Mouse (Mus musculus): ENCODE results near the gene Fam20b. TPM values are rescaled to one million over a fixed set of nuclear protein-coding genes. Genes with fewer than 3 reads are reported as not detected.
A peak's percentile ranks its signal among the peaks of the same experiment; 100 is the strongest.

Fam20b gene
- total and polyA plus RNA-seq, 2 experiments from 2014 or later, result 29.6 to 53.7 TPM

DNA sequence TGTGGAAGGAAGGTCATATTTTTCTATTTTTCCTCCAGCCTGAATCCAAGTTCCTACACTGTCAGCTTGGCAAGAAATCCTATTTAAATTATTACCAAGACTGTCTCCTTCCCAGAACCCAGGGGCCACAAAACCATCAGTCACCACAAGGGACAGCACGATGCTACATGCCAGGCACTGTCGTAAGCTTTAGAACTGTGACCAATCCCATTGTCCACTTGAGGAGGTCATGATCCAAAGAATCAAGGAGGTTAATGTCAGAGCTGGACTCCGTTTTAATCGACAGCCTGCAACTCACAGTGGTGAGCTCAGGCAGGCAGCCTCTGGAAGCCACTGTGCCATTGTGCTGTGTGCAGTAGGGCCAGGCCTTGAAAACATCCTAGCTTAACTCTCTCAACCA is 39.4 kb upstream of the Fam20b start:
- 23% methylated on average over 4 of the region's 4 CpGs for WGBS
- peaks cover 11% of the 10 kb centered on the region for H3K4me1 ChIP-seq (ENCODE audit: insufficient read depth, low read length)
- no peak overlapping the region for H3K4me2 ChIP-seq (ENCODE audit: low read depth, low read length)
- TF ChIP-seq CTCF (IDR thresholded peaks at IDR 0.05; ENCODE audit: low read depth), result 0 out of 2 replicates have a peak, but pooled peaks have one; percentile 19
- no peak overlapping the region for H3K4me3 ChIP-seq (ENCODE audit: low read length)
- no peak for ATAC-seq
- H3K9ac ChIP-seq (replicated peaks; ENCODE audit: low read length), result no peak overlapping the region
- H3K27ac ChIP-seq, result no peak overlapping the region
- H3K27me3 ChIP-seq (ENCODE audit: insufficient read depth, low read length), result no peaks in the 10 kb centered on the region
- H3K36me3 ChIP-seq (ENCODE audit: insufficient read depth, low read length), result no peaks in the 10 kb centered on the region
- no peak for DNase-seq (ENCODE audit: low spot score)
- H3K9me3 ChIP-seq (ENCODE audit: low read length), result no peaks in the 10 kb centered on the region

DNA sequence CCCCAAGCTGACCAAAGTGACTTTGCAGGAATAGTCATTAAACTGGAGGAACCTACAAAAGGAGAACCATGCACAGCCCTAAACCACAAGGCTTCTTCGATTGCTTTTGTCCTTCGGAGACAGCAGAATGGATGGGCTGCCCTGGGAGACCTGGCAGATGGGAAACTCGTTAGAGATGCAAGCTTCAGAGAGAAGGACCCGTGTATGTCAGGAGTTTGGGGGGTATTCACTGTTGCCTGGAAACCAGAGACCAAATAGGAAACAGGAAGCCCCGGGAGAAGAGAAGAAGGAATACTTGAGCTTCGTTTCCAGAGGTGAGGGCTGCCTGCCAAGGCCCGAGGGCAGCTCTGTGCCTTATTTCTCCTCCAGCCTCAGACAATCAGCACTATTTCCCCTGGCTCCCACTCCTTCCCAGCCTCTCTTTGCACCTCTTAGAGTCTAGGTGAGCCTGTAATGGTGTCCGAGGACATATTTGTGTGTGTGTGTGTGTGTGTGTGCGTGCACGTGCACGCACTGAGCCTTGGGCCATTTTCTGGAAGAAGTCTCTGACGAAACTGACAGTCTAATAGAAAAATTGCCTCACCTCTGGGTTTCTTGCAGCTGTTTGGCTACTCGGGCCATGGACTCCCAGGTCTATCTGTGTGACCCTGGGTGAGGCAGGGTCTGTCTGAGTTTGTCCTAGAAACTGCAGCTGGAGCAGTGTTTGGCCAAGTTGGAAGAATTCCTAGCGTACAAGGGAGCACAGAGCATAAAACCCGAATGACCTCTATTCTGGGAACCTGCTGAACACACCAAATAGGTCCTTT is 35.9 kb upstream of the Fam20b start:
- H3K27ac ChIP-seq, result peak overlapping the region; percentile 45; the same call in 1 of the 2 replicates
- H3K36me3 ChIP-seq (ENCODE audit: insufficient read depth, low read length), result no peaks in the 10 kb centered on the region
- H3K4me1 ChIP-seq (ENCODE audit: insufficient read depth, low read length), result peaks cover 11% of the 10 kb centered on the region
- H3K4me3 ChIP-seq (ENCODE audit: low read length), result no peak overlapping the region
- 0 out of 2 replicates have a peak overlapping the region, but pooled peaks have one; percentile 24 for H3K9ac ChIP-seq (replicated peaks; ENCODE audit: low read length)
- ATAC-seq (peak; percentile 81), DNase-seq (ENCODE audit: low spot score) (peak; percentile 77)
- H3K9me3 ChIP-seq (ENCODE audit: low read length), result no peaks in the 10 kb centered on the region
- no peak for TF ChIP-seq CTCF (IDR thresholded peaks at IDR 0.05; ENCODE audit: low read depth)
- H3K27me3 ChIP-seq (ENCODE audit: insufficient read depth, low read length), result no peaks in the 10 kb centered on the region
- peak overlapping the region; percentile 31; the same call in 1 of the 2 replicates for H3K4me2 ChIP-seq (ENCODE audit: low read depth, low read length)
- 28% methylated on average over 15 of the region's 15 CpGs for WGBS

DNA sequence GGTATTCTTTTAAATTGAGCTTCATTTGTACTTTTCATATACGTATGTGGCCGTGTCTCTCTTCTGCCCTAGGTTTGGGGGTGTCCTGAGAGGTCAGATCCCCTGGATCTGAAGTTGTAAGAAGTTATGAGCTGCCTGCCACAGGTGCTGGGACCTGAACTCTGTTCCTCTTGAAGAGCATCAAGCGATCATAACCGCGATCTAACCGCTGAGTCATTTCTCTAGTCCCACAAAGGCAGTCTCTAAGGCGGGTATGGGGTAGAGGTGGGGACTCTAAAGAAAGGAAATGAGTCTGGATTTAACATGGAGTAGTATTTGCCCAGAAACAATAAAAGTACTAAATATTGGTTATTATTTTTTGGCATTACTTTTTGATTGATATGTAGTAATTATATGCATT is 34.1 kb upstream of the Fam20b start:
- 64% methylated on average over 7 of the region's 7 CpGs for WGBS
- Histone ChIP-seq H3K4me1 (ENCODE audit: insufficient read depth, low read length) (peaks cover 11% of the 10 kb centered on the region), H3K9ac (replicated peaks; ENCODE audit: low read length) (no peak overlapping the region), H3K27me3 (ENCODE audit: insufficient read depth, low read length) (no peaks in the 10 kb centered on the region), H3K36me3 (ENCODE audit: insufficient read depth, low read length) (no peaks in the 10 kb centered on the region), H3K9me3 (ENCODE audit: low read length) (no peaks in the 10 kb centered on the region), H3K27ac (no peak overlapping the region), H3K4me3 (ENCODE audit: low read length) (no peak overlapping the region), H3K4me2 (ENCODE audit: low read depth, low read length) (no peak overlapping the region)
- DNase-seq (ENCODE audit: low spot score) (no peak), ATAC-seq (no peak)
- TF ChIP-seq CTCF (IDR thresholded peaks at IDR 0.05; ENCODE audit: low read depth), result no peak

DNA sequence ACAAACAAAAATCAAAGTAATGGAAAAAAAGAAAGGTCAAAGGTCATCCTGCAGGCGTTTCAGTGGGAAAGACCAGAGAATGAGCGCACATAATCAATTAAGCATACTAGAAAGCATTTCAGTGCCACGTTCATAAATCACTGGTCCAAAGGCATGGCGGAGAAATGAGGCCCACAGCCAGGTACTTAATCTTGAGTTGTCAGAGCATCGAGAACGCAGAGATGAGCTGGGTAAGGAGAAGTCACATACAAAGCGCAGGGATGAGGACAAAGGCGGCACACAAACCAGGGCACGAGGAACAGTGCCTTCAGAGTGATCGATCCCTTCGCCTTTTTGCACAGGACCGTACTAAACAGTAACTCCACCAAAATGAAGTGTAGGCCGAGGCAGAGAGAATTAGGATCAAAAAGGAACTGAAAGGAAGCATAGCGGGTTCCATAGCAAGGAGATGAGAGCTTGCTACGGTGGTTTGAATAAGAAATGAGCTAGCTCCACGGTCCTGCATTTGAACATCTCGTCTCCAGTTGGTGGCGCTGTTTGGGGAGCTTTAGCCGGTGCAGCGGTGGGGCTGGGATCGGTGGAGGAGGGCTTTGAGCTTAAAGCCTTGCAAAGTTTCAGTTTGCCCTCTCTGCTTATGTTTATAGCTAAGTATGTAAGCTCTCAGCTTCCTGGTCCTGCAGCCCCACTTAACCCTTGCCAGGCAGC is 33.3 kb upstream of the Fam20b start:
- H3K4me3 ChIP-seq (ENCODE audit: low read length), result peak overlapping the region; percentile 19; the same call in 1 of the 2 replicates
- peak; percentile 85 for TF ChIP-seq CTCF (IDR thresholded peaks at IDR 0.05; ENCODE audit: low read depth)
- H3K27me3 ChIP-seq (ENCODE audit: insufficient read depth, low read length), result no peaks in the 10 kb centered on the region
- H3K4me2 ChIP-seq (ENCODE audit: low read depth, low read length), result peak overlapping the region; percentile 50
- no peaks in the 10 kb centered on the region for H3K9me3 ChIP-seq (ENCODE audit: low read length)
- WGBS, result 5% methylated on average over 21 of the region's 21 CpGs
- no peaks in the 10 kb centered on the region for H3K36me3 ChIP-seq (ENCODE audit: insufficient read depth, low read length)
- peak; percentile 77 for ATAC-seq
- peaks cover 11% of the 10 kb centered on the region for H3K4me1 ChIP-seq (ENCODE audit: insufficient read depth, low read length)
- H3K9ac ChIP-seq (replicated peaks; ENCODE audit: low read length), result peak overlapping the region; percentile 35; the same call in 1 of the 2 replicates
- peak; percentile 91 for DNase-seq (ENCODE audit: low spot score)
- peak overlapping the region; percentile 5; the same call in 1 of the 2 replicates for H3K27ac ChIP-seq

DNA sequence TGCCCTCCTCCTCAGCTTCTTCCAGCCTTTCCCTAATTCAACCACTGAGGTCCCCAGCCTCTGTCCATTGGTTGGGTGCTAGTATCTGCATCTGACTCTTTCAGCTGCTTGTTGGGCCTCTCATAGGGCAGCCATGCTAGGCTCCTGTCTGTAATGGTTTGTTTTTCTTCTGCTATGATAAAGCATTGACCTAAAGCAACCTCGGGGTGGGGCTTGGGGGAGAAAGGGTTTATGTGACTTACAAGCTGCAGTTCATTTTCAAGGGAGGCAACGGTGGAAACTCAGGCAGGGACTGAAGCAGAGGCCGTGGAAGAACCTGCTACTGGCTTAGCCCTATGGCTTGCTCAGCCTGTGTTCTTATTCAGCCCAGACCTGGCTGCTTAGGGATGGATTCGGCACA is 31.4 kb upstream of the Fam20b start:
- Histone ChIP-seq H3K27me3 (ENCODE audit: insufficient read depth, low read length) (no peaks in the 10 kb centered on the region), H3K36me3 (ENCODE audit: insufficient read depth, low read length) (no peaks in the 10 kb centered on the region), H3K9ac (replicated peaks; ENCODE audit: low read length) (no peak overlapping the region), H3K4me1 (ENCODE audit: insufficient read depth, low read length) (peaks cover 11% of the 10 kb centered on the region), H3K27ac (no peak overlapping the region), H3K4me3 (ENCODE audit: low read length) (no peak overlapping the region), H3K4me2 (ENCODE audit: low read depth, low read length) (no peak overlapping the region), H3K9me3 (ENCODE audit: low read length) (no peaks in the 10 kb centered on the region)
- TF ChIP-seq CTCF (IDR thresholded peaks at IDR 0.05; ENCODE audit: low read depth), result no peak
- DNase-seq (ENCODE audit: low spot score) (no peak), ATAC-seq (no peak)
- WGBS, result 52% methylated on average over 4 of the region's 4 CpGs

DNA sequence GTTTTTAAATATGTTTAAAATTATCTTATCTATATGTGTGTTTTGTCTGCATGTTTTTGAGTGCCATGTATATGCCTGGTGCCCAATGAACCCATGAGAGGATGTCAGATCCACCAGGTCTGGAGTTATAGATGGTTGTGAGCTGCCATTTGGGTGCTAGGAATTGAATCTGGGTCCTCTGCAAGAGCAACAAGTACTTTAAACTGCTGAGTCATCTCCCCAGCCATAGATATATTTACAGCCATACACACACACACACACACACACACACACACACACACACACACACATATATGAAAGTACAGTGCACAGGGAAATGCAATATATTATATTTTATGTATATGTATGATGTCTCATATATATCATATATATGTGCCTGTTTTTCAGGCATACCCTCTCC is 30.2 kb upstream of the Fam20b start:
- Histone ChIP-seq H3K36me3 (ENCODE audit: insufficient read depth, low read length) (no peaks in the 10 kb centered on the region), H3K27me3 (ENCODE audit: insufficient read depth, low read length) (no peaks in the 10 kb centered on the region), H3K4me1 (ENCODE audit: insufficient read depth, low read length) (no peaks in the 10 kb centered on the region), H3K27ac (no peak overlapping the region), H3K4me3 (ENCODE audit: low read length) (no peak overlapping the region), H3K9ac (replicated peaks; ENCODE audit: low read length) (no peak overlapping the region), H3K4me2 (ENCODE audit: low read depth, low read length) (no peak overlapping the region), H3K9me3 (ENCODE audit: low read length) (no peaks in the 10 kb centered on the region)
- TF ChIP-seq CTCF (IDR thresholded peaks at IDR 0.05; ENCODE audit: low read depth), result no peak
- DNase-seq (ENCODE audit: low spot score), result no peak
- no peak for ATAC-seq
